Mouse (Mus musculus) liver, embryonic 12.5 days (tissue): ENCODE results near the gene Itih4. TPM values are rescaled to one million over a fixed set of nuclear protein-coding genes. Genes with fewer than 3 reads are reported as not detected.

ENCODE experiments used
- ATAC-seq: fragments of 200-750 bp; cut with Nextera tagmentation; 2 replicates; pipeline ENCODE4 v1.8.0; 2017; ENCODE audit warnings: moderate number of reproducible peaks, mild to moderate bottlenecking, moderate library complexity
- H3K27ac ChIP-seq: fragments of 300-500 bp; sonication (generic); 2 replicates; pipeline ENCODE4 v1.5.1; 2016; ENCODE audit warnings: mild to moderate bottlenecking
- H3K27me3 ChIP-seq: fragments of 300-500 bp; sonication (generic); replicated peaks from 2 replicates; pipeline ENCODE4 v1.6.1; 2016; ENCODE audit warnings: mild to moderate bottlenecking, moderate library complexity
- H3K36me3 ChIP-seq: fragments of 300-500 bp; sonication (generic); 2 replicates; pipeline ENCODE4 v1.6.1; 2016; ENCODE audit warnings: mild to moderate bottlenecking, moderate library complexity
- H3K4me1 ChIP-seq: fragments of 300-500 bp; sonication (generic); 2 replicates; pipeline ENCODE4 v1.6.1; 2016
- H3K4me2 ChIP-seq: fragments of 300-500 bp; sonication (generic); 2 replicates; pipeline ENCODE4 v1.6.1; 2016; ENCODE audit warnings: mild to moderate bottlenecking, moderate library complexity
- H3K4me3 ChIP-seq: fragments of 300-500 bp; sonication (generic); 2 replicates; pipeline ENCODE4 v1.5.1; 2016; ENCODE audit warnings: mild to moderate bottlenecking, moderate library complexity
- H3K9ac ChIP-seq: fragments of 300-500 bp; sonication (generic); 2 replicates; pipeline ENCODE4 v1.6.1; 2016; ENCODE audit warnings: mild to moderate bottlenecking, moderate library complexity
- H3K9me3 ChIP-seq: fragments of 300-500 bp; sonication (generic); replicated peaks from 2 replicates; pipeline ENCODE4 v1.6.1; 2016; ENCODE audit warnings: mild to moderate bottlenecking, moderate library complexity
- whole genome bisulfite sequencing: fragments of 180-500 bp; shearing (Covaris S2); methylation state at CpG from one replicate; pipeline ENCODE4 v1.1.7; 2016; ENCODE audit not compliant: insufficient replicate concordance; 5-methylcytosine and 5-hydroxymethylcytosine counted together
- polyA plus RNA-seq: library from polyadenylated mRNA; unstranded; fragments of >200 nt; fragmentation: Nextera tagmentation; extraction: Ambion mirVana; gene quantifications from 2 replicates; pipeline ENCODE4 v1.2.1, GENCODE M21; 2016

The Itih4 gene
- polyA plus RNA-seq, 1 experiment from 2014 or later, result 8.8 TPM

GRCm38 (mm10) chr14:30868826-30869225 is 17.4 kb upstream of the Itih4 start:
- Histone ChIP-seq H3K36me3 (peaks cover 45% of the 10 kb centered on the region), H3K9me3 (no peaks in the 10 kb centered on the region), H3K4me3 (no peak overlapping the region), H3K9ac (no peak overlapping the region), H3K4me2 (no peak overlapping the region), H3K27me3 (no peaks in the 10 kb centered on the region), H3K27ac (peak overlapping the region; percentile 67; the same call in 1 of the 2 replicates), H3K4me1 (peaks cover 26% of the 10 kb centered on the region)
- no peak for ATAC-seq
- WGBS, result 68% methylated on average over 10 of the region's 10 CpGs

- H3K27me3 ChIP-seq, result no peaks in the 10 kb centered on the region
- H3K4me1 ChIP-seq, result peaks cover 32% of the 10 kb centered on the region
- no peak overlapping the region for H3K4me3 ChIP-seq
- H3K9me3 ChIP-seq, result no peaks in the 10 kb centered on the region
- WGBS, result 73% methylated on average over 8 of the region's 8 CpGs
- ATAC-seq, result 0 out of 2 replicates have a peak, but pooled peaks have one; percentile 12
- H3K4me2 ChIP-seq, result no peak overlapping the region
- peak overlapping the region; percentile 67 for H3K27ac ChIP-seq
- H3K36me3 ChIP-seq, result peaks cover 48% of the 10 kb centered on the region
- H3K9ac ChIP-seq, result no peak overlapping the region
These were observed 16.9 kb upstream of the Itih4 start for GRCm38 (mm10) chr14:30869391-30869801.

GRCm38 (mm10) chr14:30870206-30871147 is 15.8 kb upstream of the Itih4 start:
- no peak for ATAC-seq
- H3K4me2 ChIP-seq, result no peak overlapping the region

GRCm38 (mm10) chr14:30874095-30874700 is 12.1 kb upstream of the Itih4 start:
- Histone ChIP-seq H3K9me3 (no peaks in the 10 kb centered on the region), H3K9ac (no peak overlapping the region), H3K36me3 (peaks cover 34% of the 10 kb centered on the region), H3K4me2 (no peak overlapping the region), H3K27me3 (no peaks in the 10 kb centered on the region), H3K4me3 (no peak overlapping the region), H3K27ac (peak overlapping the region; percentile 53), H3K4me1 (peaks cover 50% of the 10 kb centered on the region)
- 71% methylated on average over 18 of the region's 18 CpGs for WGBS
- ATAC-seq, result no peak

More at GRCm38 (mm10) chr14:30870206-30871147, 15.8 kb upstream of the Itih4 start:
- H3K9me3 ChIP-seq, result no peaks in the 10 kb centered on the region
- no peaks in the 10 kb centered on the region for H3K27me3 ChIP-seq
- H3K36me3 ChIP-seq, result peaks cover 40% of the 10 kb centered on the region
- H3K4me1 ChIP-seq, result peaks cover 41% of the 10 kb centered on the region
- WGBS, result 69% methylated on average over 25 of the region's 25 CpGs
- peak overlapping the region; percentile 67 for H3K27ac ChIP-seq
- H3K9ac ChIP-seq, result no peak overlapping the region
- no peak overlapping the region for H3K4me3 ChIP-seq

GRCm38 (mm10) chr14:30875130-30875865 is 11.0 kb upstream of the Itih4 start:
- H3K27ac ChIP-seq, result peak overlapping the region; percentile 73
- 51% methylated on average over 12 of the region's 12 CpGs for WGBS
- no peak overlapping the region for H3K9ac ChIP-seq
- H3K36me3 ChIP-seq, result peaks cover 34% of the 10 kb centered on the region
- H3K4me1 ChIP-seq, result peaks cover 41% of the 10 kb centered on the region
- H3K4me2 ChIP-seq, result no peak overlapping the region
- H3K9me3 ChIP-seq, result no peaks in the 10 kb centered on the region
- no peak overlapping the region for H3K4me3 ChIP-seq
- peak; percentile 59 for ATAC-seq
- no peaks in the 10 kb centered on the region for H3K27me3 ChIP-seq

- peak; percentile 14; the same call in 1 of the 2 replicates for ATAC-seq
- WGBS, result 67% methylated on average over 9 of the region's 9 CpGs
- Histone ChIP-seq H3K9me3 (no peaks in the 10 kb centered on the region), H3K27me3 (no peaks in the 10 kb centered on the region), H3K9ac (no peak overlapping the region), H3K4me3 (no peak overlapping the region), H3K36me3 (peaks cover 34% of the 10 kb centered on the region), H3K27ac (peak overlapping the region; percentile 73), H3K4me2 (no peak overlapping the region), H3K4me1 (peaks cover 38% of the 10 kb centered on the region)
These were observed 10.3 kb upstream of the Itih4 start for GRCm38 (mm10) chr14:30875955-30876354.

GRCm38 (mm10) chr14:30876451-30876850 is 9.8 kb upstream of the Itih4 start:
- Histone ChIP-seq H3K4me1 (peaks cover 38% of the 10 kb centered on the region), H3K9me3 (no peaks in the 10 kb centered on the region), H3K9ac (no peak overlapping the region), H3K27ac (peak overlapping the region; percentile 73), H3K4me2 (no peak overlapping the region), H3K36me3 (peaks cover 29% of the 10 kb centered on the region), H3K27me3 (no peaks in the 10 kb centered on the region), H3K4me3 (no peak overlapping the region)
- 81% methylated on average over 10 of the region's 10 CpGs for WGBS
- no peak for ATAC-seq

GRCm38 (mm10) chr14:30877827-30878226 is 8.4 kb upstream of the Itih4 start:
- Histone ChIP-seq H3K27me3 (no peaks in the 10 kb centered on the region), H3K36me3 (peaks cover 21% of the 10 kb centered on the region), H3K27ac (no peak overlapping the region), H3K4me1 (peaks cover 38% of the 10 kb centered on the region), H3K9ac (no peak overlapping the region), H3K4me2 (no peak overlapping the region), H3K4me3 (no peak overlapping the region), H3K9me3 (no peaks in the 10 kb centered on the region)
- WGBS, result 83% methylated on average over 3 of the region's 3 CpGs
- no peak for ATAC-seq

- Histone ChIP-seq H3K4me1 (peaks cover 32% of the 10 kb centered on the region), H3K36me3 (peaks cover 16% of the 10 kb centered on the region), H3K4me2 (no peak within 1 kb of the TSS), H3K9me3 (no peaks in the 10 kb centered on the region), H3K9ac (no peak within 1 kb of the TSS), H3K27ac (0 out of 2 replicates have a peak within 1 kb of the TSS, but pooled peaks have one; percentile 4), H3K4me3 (no peak within 1 kb of the TSS), H3K27me3 (no peaks in the 10 kb centered on the region)
- WGBS, result 74% methylated on average over 11 of the region's 11 CpGs
- ATAC-seq, result no peak
These were observed 7.2 kb upstream of the Itih4 start, which contains the start of gene Mustn1 for GRCm38 (mm10) chr14:30878958-30879571. TSS of gene Mustn1 (plus strand) at chr14:30879200.

- Histone ChIP-seq H3K27me3 (no peaks in the 10 kb centered on the region), H3K4me3 (no peak overlapping the region), H3K36me3 (peaks cover 11% of the 10 kb centered on the region), H3K27ac (no peak overlapping the region), H3K4me2 (no peak overlapping the region), H3K9me3 (no peaks in the 10 kb centered on the region), H3K9ac (no peak overlapping the region), H3K4me1 (peaks cover 25% of the 10 kb centered on the region)
- 66% methylated on average over 9 of the region's 9 CpGs for WGBS
- ATAC-seq, result no peak
These were observed 6.5 kb upstream of the Itih4 start for GRCm38 (mm10) chr14:30879794-30880193.

- 71% methylated on average over 8 of the region's 8 CpGs for WGBS
- no peak overlapping the region for H3K27ac ChIP-seq
- no peak overlapping the region for H3K4me2 ChIP-seq
- H3K27me3 ChIP-seq, result no peaks in the 10 kb centered on the region
- peaks cover 11% of the 10 kb centered on the region for H3K36me3 ChIP-seq
- no peak for ATAC-seq
- no peak overlapping the region for H3K4me3 ChIP-seq
- no peak overlapping the region for H3K9ac ChIP-seq
- peaks cover 22% of the 10 kb centered on the region for H3K4me1 ChIP-seq
- no peaks in the 10 kb centered on the region for H3K9me3 ChIP-seq
These were observed 6.0 kb upstream of the Itih4 start for GRCm38 (mm10) chr14:30880251-30880650.
